Mouse (Mus musculus) C2C12 (cell line): ENCODE results near the gene Ptbp1. TPM values are rescaled to one million over a fixed set of nuclear protein-coding genes. Genes with fewer than 3 reads are reported as not detected.

Experiments used
- H3K27me3 ChIP-seq: one replicate; pipeline ENCODE4 v1.6.1; 2011; ENCODE audit not compliant: control insufficient read depth, insufficient read depth, insufficient read length
- H3K36me3 ChIP-seq: one replicate; pipeline ENCODE4 v1.6.1; 2011; ENCODE audit not compliant: control insufficient read depth, insufficient read depth
- H3K4me3 ChIP-seq: one replicate; pipeline ENCODE4 v1.5.1; 2011; ENCODE audit warnings: mild to moderate bottlenecking, control low read depth; ENCODE audit not compliant: poor library complexity, insufficient read depth, severe bottlenecking
- H3K79me2 ChIP-seq: one replicate; pipeline ENCODE4 v1.6.1; 2011; ENCODE audit not compliant: control insufficient read depth, insufficient read depth
- H3K79me3 ChIP-seq: one replicate; pipeline ENCODE4 v1.6.1; 2011; ENCODE audit warnings: low read depth, control low read depth
- H3ac ChIP-seq: one replicate; pipeline ENCODE3; 2011; ENCODE audit warnings: low read depth; ENCODE audit not compliant: control insufficient read depth, insufficient read length
- CEBPB ChIP-seq: IDR thresholded peaks from one replicate; pipeline ENCODE4 v1.6.1; 2011; ENCODE audit warnings: low read depth, mild to moderate bottlenecking, control low read depth, moderate library complexity
- CTCF ChIP-seq: IDR thresholded peaks from one replicate; pipeline ENCODE4 v1.5.1; 2011; ENCODE audit not compliant: control insufficient read depth, insufficient read depth, insufficient read length
- FOSL1 ChIP-seq: IDR thresholded peaks from one replicate; pipeline ENCODE4 v1.8.0; 2011; ENCODE audit warnings: mild to moderate bottlenecking, low read length; ENCODE audit not compliant: poor library complexity, insufficient read depth, severe bottlenecking
- MAX ChIP-seq: IDR thresholded peaks from one replicate; pipeline ENCODE4 v1.6.1; 2011; ENCODE audit warnings: mild to moderate bottlenecking, control low read depth
- MYOD1 ChIP-seq: IDR thresholded peaks from one replicate; pipeline ENCODE4 v1.6.1; 2011; ENCODE audit warnings: low read depth; ENCODE audit not compliant: control insufficient read depth, insufficient read length
- MYOG ChIP-seq: IDR thresholded peaks from one replicate; pipeline ENCODE4 v1.6.1; 2011; ENCODE audit not compliant: control insufficient read depth, insufficient read length; ENCODE audit errors: extremely low read depth
- USF1 ChIP-seq: IDR thresholded peaks from one replicate; pipeline ENCODE4 v1.6.1; 2011; ENCODE audit warnings: low read depth, mild to moderate bottlenecking, control low read depth, moderate library complexity
- polyA plus RNA-seq: library from polyadenylated mRNA; unstranded; fragments of >200 nt; fragmentation: generic; extraction: Trizol; gene quantifications from one replicate; pipeline ENCODE4 v1.2.1, GENCODE M21; 2012; ENCODE audit warnings: missing spikeins

Gene Ptbp1
- polyA plus RNA-seq, 1 experiment, result 345 TPM

- Histone ChIP-seq H3K27me3 (no peaks in the 10 kb centered on the region), H3K4me3 (no peak overlapping the region), H3ac (no peak overlapping the region), H3K79me3 (no peaks in the 10 kb centered on the region), H3K79me2 (no peaks in the 10 kb centered on the region), H3K36me3 (no peaks in the 10 kb centered on the region)
- no peak for TF ChIP-seq MAX
Observed at GRCm38 (mm10) chr10:79808728-79809127, 45.5 kb upstream of the Ptbp1 start.

GRCm38 (mm10) chr10:79811736-79812637, 42.2 kb upstream of the Ptbp1 start:
- no peak overlapping the region for H3ac ChIP-seq
- no peaks in the 10 kb centered on the region for H3K79me2 ChIP-seq
- no peaks in the 10 kb centered on the region for H3K79me3 ChIP-seq
- no peaks in the 10 kb centered on the region for H3K36me3 ChIP-seq
- H3K4me3 ChIP-seq, result no peak overlapping the region
- H3K27me3 ChIP-seq, result no peaks in the 10 kb centered on the region
- peak; percentile 88 for TF ChIP-seq CTCF
- no peak for TF ChIP-seq MYOD1
- TF ChIP-seq MYOG, result no peak
- no peak for TF ChIP-seq CEBPB

- TF ChIP-seq CEBPB (no peak), MAX (no peak), MYOD1 (no peak), MYOG (no peak), USF1 (no peak), CTCF (no peak), FOSL1 (no peak)
- Histone ChIP-seq H3K79me3 (no peaks in the 10 kb centered on the region), H3K79me2 (no peaks in the 10 kb centered on the region), H3K27me3 (no peaks in the 10 kb centered on the region), H3ac (no peak overlapping the region), H3K36me3 (no peaks in the 10 kb centered on the region), H3K4me3 (no peak overlapping the region)
Observed at GRCm38 (mm10) chr10:79814271-79814842, 39.9 kb upstream of the Ptbp1 start.

GRCm38 (mm10) chr10:79815671-79816494, 38.3 kb upstream of the Ptbp1 start:
- H3K27me3 ChIP-seq, result no peaks in the 10 kb centered on the region
- no peak for TF ChIP-seq CEBPB
- TF ChIP-seq MAX, result no peak
- TF ChIP-seq MYOD1, result no peak
- H3K79me2 ChIP-seq, result no peaks in the 10 kb centered on the region
- no peak overlapping the region for H3K4me3 ChIP-seq
- no peaks in the 10 kb centered on the region for H3K36me3 ChIP-seq
- no peak overlapping the region for H3ac ChIP-seq
- H3K79me3 ChIP-seq, result no peaks in the 10 kb centered on the region

GRCm38 (mm10) chr10:79817111-79817510, 37.1 kb upstream of the Ptbp1 start:
- Histone ChIP-seq H3K27me3 (no peaks in the 10 kb centered on the region), H3K4me3 (no peak overlapping the region), H3K36me3 (no peaks in the 10 kb centered on the region), H3K79me3 (no peaks in the 10 kb centered on the region), H3K79me2 (no peaks in the 10 kb centered on the region), H3ac (no peak overlapping the region)
- no peak for TF ChIP-seq MYOG
- TF ChIP-seq FOSL1, result no peak
- no peak for TF ChIP-seq USF1
- no peak for TF ChIP-seq MYOD1

GRCm38 (mm10) chr10:79818225-79818624, 36.0 kb upstream of the Ptbp1 start:
- Histone ChIP-seq H3K27me3 (no peaks in the 10 kb centered on the region), H3K36me3 (no peaks in the 10 kb centered on the region), H3K79me3 (no peaks in the 10 kb centered on the region), H3K4me3 (no peak overlapping the region), H3K79me2 (no peaks in the 10 kb centered on the region), H3ac (no peak overlapping the region)
- TF ChIP-seq FOSL1 (no peak), MYOD1 (no peak), CEBPB (no peak), CTCF (no peak), USF1 (no peak), MYOG (no peak), MAX (no peak)
